Mouse (Mus musculus) stomach, embryonic 14.5 days (tissue): ENCODE measurements around the gene Ints6l. TPM values are rescaled to one million over a fixed set of nuclear protein-coding genes. Genes with fewer than 3 reads are reported as not detected.

Experiments used
- ATAC-seq: fragments of 200-750 bp; cut with Nextera tagmentation; 2 replicates; pipeline ENCODE4 v1.8.0; 2017; ENCODE audit warnings: low read depth, moderate TSS enrichment; ENCODE audit not compliant: insufficient number of reproducible peaks, insufficient read depth, low FRiP score
- H3K27ac ChIP-seq: fragments of 300-500 bp; sonication (generic); 2 replicates; pipeline ENCODE4 v1.5.1; 2014; ENCODE audit warnings: mild to moderate bottlenecking, low read length, moderate library complexity, mixed read lengths
- H3K27me3 ChIP-seq: fragments of 300-500 bp; sonication (generic); 2 replicates; pipeline ENCODE4 v1.6.1; 2014; ENCODE audit warnings: low read length, control low read depth, mixed read lengths; ENCODE audit not compliant: control insufficient read depth, insufficient read depth
- H3K36me3 ChIP-seq: fragments of 300-500 bp; sonication (generic); 2 replicates; pipeline ENCODE4 v1.6.1; 2014; ENCODE audit warnings: mild to moderate bottlenecking, control low read depth, low read length, moderate library complexity, mixed read lengths; ENCODE audit not compliant: control insufficient read depth, insufficient read depth
- H3K4me1 ChIP-seq: fragments of 300-500 bp; sonication (generic); 2 replicates; pipeline ENCODE4 v1.6.1; 2014; ENCODE audit warnings: low read length, control low read depth, mixed read lengths; ENCODE audit not compliant: control insufficient read depth, insufficient read depth
- H3K4me2 ChIP-seq: fragments of 300-500 bp; sonication (generic); replicated peaks from 2 replicates; pipeline ENCODE4 v1.6.1; 2014; ENCODE audit warnings: low read depth, low read length, control low read depth
- H3K4me3 ChIP-seq: fragments of 300-500 bp; sonication (generic); 2 replicates; pipeline ENCODE4 v1.5.1; 2014; ENCODE audit warnings: low read depth, low read length, control low read depth
- H3K9ac ChIP-seq: fragments of 300-500 bp; sonication (generic); replicated peaks from 2 replicates; pipeline ENCODE4 v1.6.1; 2014; ENCODE audit warnings: low read depth, mild to moderate bottlenecking, control low read depth, low read length, moderate library complexity, mixed read lengths
- H3K9me3 ChIP-seq: fragments of 300-500 bp; sonication (generic); 2 replicates; pipeline ENCODE4 v1.6.1; 2016; ENCODE audit warnings: low read depth, low read length, control low read depth; ENCODE audit not compliant: control insufficient read depth
- WGBS: fragments of 180-500 bp; shearing (Covaris S2); extraction: QIAGEN DNeasy Blood & Tissue Kit; methylation state at CpG from one replicate; pipeline ENCODE4 v1.1.7; 2014; 5-methylcytosine and 5-hydroxymethylcytosine counted together
- polyA plus RNA-seq: library from polyadenylated mRNA; unstranded; fragments of >200 nt; fragmentation: Nextera tagmentation; extraction: Ambion mirVana; gene quantifications from 2 replicates; pipeline ENCODE4 v1.2.1, GENCODE M21; 2014

Gene Ints6l
- 28.0 and 30.7 TPM in 2 replicates for polyA plus RNA-seq

- peak; percentile 86 for ATAC-seq
- Histone ChIP-seq H3K4me1 (no peaks in the 10 kb centered on the region), H3K27ac (peak within 1 kb of the TSS; percentile 92), H3K9me3 (no peaks in the 10 kb centered on the region), H3K9ac (peak within 1 kb of the TSS; percentile 58), H3K4me2 (peak within 1 kb of the TSS; percentile 47), H3K36me3 (no peaks in the 10 kb centered on the region), H3K27me3 (no peaks in the 10 kb centered on the region), H3K4me3 (peak within 1 kb of the TSS; percentile 47)
- 25% methylated on average over 22 of the region's 22 CpGs for WGBS
Observed at GRCm38 (mm10) chrX:56454671-56455371, at the start of gene Ints6l. Gene Ints6l, plus strand, starts transcription at chrX:56454857.

DNA sequence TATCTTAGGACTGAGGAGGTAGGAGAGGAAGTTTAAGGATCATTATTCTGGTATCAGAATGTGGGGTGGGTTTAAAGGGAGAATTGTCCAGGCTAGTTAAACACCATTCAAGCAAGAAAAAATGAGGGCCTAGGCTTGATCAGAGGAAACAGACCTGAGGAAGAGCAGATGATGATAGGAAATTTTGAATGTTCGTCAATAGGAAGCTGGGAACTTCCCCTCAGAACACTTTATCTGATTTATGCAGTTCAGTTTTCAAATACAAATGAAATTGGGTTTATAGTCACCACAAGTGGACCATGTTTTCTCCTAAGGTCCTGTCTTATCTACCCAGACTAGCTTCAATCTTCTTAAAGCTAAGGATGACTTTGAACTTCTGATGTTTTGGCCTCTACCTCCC lies 49.2 kb upstream of the Ints6l start:
- no peaks in the 10 kb centered on the region for H3K36me3 ChIP-seq
- no peak for ATAC-seq
- 54% methylated on average over 1 of the region's 1 CpGs for WGBS

GRCm38 (mm10) chrX:56406128-56406527 lies 48.5 kb upstream of the Ints6l start:
- no peaks in the 10 kb centered on the region for H3K9me3 ChIP-seq
- no peak overlapping the region for H3K9ac ChIP-seq
- H3K4me1 ChIP-seq, result no peaks in the 10 kb centered on the region
- H3K27me3 ChIP-seq, result no peaks in the 10 kb centered on the region
- H3K36me3 ChIP-seq, result no peaks in the 10 kb centered on the region
- no peak overlapping the region for H3K27ac ChIP-seq
- WGBS, result 80% methylated on average over 5 of the region's 5 CpGs
- no peak overlapping the region for H3K4me3 ChIP-seq
- H3K4me2 ChIP-seq, result no peak overlapping the region
- ATAC-seq, result no peak

More for the DNA sequence above, 49.2 kb upstream of the Ints6l start:
- Histone ChIP-seq H3K4me1 (no peaks in the 10 kb centered on the region), H3K4me3 (no peak overlapping the region), H3K27me3 (no peaks in the 10 kb centered on the region), H3K9me3 (no peaks in the 10 kb centered on the region), H3K4me2 (no peak overlapping the region), H3K27ac (no peak overlapping the region), H3K9ac (no peak overlapping the region)

GRCm38 (mm10) chrX:56416277-56416676 lies 38.4 kb upstream of the Ints6l start:
- ATAC-seq, result no peak
- WGBS, result 66% methylated on average over 3 of the region's 3 CpGs

DNA sequence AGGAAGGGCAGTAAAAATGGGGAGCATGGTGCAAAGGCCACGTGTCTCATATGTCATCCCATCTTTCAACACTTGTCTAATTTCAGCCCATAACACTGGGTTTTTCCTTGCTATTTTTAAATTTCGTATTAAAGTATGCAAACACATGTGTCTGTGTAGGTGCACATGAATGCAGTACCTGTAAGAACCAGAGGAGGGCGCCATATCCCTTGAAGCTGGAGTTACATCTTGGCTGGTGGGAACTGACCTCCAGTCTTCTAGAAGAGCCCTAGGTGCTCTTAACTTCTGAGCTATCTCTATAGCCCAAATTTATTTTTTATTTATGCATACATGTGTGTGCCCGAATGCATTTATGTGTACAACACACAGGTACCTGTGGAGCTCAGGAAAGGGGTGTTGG lies 37.1 kb upstream of the Ints6l start:
- no peaks in the 10 kb centered on the region for H3K4me1 ChIP-seq
- no peak overlapping the region for H3K27ac ChIP-seq
- no peaks in the 10 kb centered on the region for H3K36me3 ChIP-seq
- no peak overlapping the region for H3K9ac ChIP-seq
- no peaks in the 10 kb centered on the region for H3K27me3 ChIP-seq
- no peaks in the 10 kb centered on the region for H3K9me3 ChIP-seq
- ATAC-seq, result no peak
- 73% methylated on average over 4 of the region's 4 CpGs for WGBS
- no peak overlapping the region for H3K4me3 ChIP-seq
- H3K4me2 ChIP-seq, result no peak overlapping the region

More at GRCm38 (mm10) chrX:56416277-56416676, 38.4 kb upstream of the Ints6l start:
- Histone ChIP-seq H3K36me3 (no peaks in the 10 kb centered on the region), H3K4me1 (no peaks in the 10 kb centered on the region), H3K9ac (no peak overlapping the region), H3K27ac (no peak overlapping the region), H3K4me3 (no peak overlapping the region), H3K4me2 (no peak overlapping the region), H3K9me3 (no peaks in the 10 kb centered on the region), H3K27me3 (no peaks in the 10 kb centered on the region)

- Histone ChIP-seq H3K27me3 (no peaks in the 10 kb centered on the region), H3K9me3 (no peaks in the 10 kb centered on the region), H3K4me3 (no peak overlapping the region), H3K36me3 (no peaks in the 10 kb centered on the region), H3K9ac (no peak overlapping the region), H3K27ac (no peak overlapping the region), H3K4me2 (no peak overlapping the region), H3K4me1 (no peaks in the 10 kb centered on the region)
- no peak for ATAC-seq
- WGBS, result 42% methylated on average over 2 of the region's 2 CpGs
Observed at GRCm38 (mm10) chrX:56430601-56431000, 24.1 kb upstream of the Ints6l start.

GRCm38 (mm10) chrX:56435758-56436283 lies 18.8 kb upstream of the Ints6l start:
- Histone ChIP-seq H3K4me2 (no peak overlapping the region), H3K9me3 (no peaks in the 10 kb centered on the region), H3K4me3 (no peak overlapping the region), H3K27me3 (no peaks in the 10 kb centered on the region), H3K9ac (no peak overlapping the region), H3K4me1 (no peaks in the 10 kb centered on the region), H3K27ac (no peak overlapping the region), H3K36me3 (no peaks in the 10 kb centered on the region)
- no peak for ATAC-seq
- WGBS, result 85% methylated on average over 7 of the region's 7 CpGs

DNA sequence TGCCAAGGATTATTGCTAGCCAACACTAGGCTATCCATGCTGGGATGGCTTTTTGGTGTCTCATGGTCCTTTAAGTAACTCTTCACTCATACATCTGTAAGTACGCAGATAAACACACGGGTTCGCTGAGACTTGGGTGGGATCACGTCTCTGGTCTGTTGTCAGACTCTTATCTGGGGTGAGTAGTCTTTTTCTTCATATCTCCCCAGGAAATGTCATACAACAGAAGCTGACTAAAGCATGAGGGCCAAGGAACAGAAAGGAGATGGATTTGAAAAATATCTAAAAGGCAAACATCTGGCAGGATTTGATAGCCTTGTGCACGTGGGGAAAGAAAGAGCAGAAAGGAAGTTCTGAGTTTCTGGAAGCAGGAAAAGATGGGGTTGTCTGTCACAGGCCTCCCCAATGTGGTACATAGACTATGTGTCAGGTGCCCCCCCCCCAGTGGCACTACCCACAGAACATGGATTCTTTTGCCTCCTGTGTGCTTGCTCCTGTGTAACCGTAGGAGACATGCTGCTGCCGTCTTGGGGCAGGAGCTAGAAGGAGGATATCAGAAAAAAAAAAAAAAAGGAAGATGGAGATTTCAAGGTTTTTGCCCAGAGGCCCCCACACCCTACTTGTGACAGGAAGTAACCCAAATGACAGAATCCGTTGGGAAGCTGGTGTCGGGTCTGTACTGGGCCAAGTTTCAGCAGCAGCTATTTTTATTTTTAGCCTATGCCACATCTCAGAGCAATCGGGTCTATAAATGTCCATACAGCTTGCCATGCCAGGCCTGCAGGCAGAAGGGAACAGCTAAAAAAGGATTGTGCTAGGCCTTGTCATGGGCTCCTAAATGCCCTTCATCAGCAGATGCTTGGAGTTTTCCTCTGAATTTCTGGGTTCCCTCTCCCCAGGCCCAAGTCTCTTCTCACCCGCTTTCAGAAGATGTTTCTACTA lies 7.9 kb upstream of the Ints6l start:
- no peak overlapping the region for H3K4me3 ChIP-seq
- no peak overlapping the region for H3K4me2 ChIP-seq
- no peak overlapping the region for H3K9ac ChIP-seq
- H3K27me3 ChIP-seq, result no peaks in the 10 kb centered on the region
- no peaks in the 10 kb centered on the region for H3K9me3 ChIP-seq
- H3K27ac ChIP-seq, result no peak overlapping the region
- WGBS, result 81% methylated on average over 11 of the region's 11 CpGs
- no peaks in the 10 kb centered on the region for H3K36me3 ChIP-seq
- H3K4me1 ChIP-seq, result no peaks in the 10 kb centered on the region
- no peak for ATAC-seq
